Mouse (Mus musculus) heart, adult 9 months (tissue): Measurements from ENCODE around the gene Spint5.

Source experiments
- DNase-seq, 2 experiments: peaks; one replicate each; pipeline ENCODE4 v3.0.0; 2022; ENCODE audit warnings: low spot score in 2 of 2

Spint5 gene

DNA sequence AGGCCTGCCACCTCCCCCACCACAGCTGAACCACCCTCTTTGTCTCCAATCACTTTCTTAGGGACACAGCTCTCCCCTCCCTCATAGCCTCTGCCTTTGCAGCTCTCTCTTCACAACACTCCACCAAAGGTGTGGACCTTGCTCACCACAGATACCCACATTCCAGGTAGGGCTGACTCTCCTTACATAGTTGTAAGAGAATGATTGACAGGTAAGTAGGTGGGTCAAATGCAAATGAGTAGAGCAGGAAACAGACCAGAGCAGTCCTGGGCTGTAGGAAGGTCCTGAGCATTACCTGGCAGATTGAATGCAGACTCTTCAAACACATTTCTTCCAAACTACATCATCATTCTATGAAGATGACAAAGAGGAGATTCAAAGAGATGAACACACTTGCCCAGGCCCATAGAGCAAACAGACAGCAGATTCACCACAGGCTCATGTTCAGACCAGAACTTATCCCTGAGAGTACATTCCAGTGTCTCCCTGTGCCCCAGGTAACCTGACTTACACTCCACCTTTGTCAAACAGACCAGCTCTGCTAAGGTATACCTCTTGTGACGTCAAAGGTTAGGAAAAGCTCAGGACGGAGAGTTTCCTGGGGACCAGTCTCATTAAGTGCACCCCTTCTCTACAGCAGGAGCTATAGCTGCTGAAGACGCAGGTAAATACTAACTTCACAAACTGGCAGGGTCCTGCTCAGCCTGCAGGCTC is 22.4 kb downstream of the Spint5 start:
- DNase-seq: no peak

DNA sequence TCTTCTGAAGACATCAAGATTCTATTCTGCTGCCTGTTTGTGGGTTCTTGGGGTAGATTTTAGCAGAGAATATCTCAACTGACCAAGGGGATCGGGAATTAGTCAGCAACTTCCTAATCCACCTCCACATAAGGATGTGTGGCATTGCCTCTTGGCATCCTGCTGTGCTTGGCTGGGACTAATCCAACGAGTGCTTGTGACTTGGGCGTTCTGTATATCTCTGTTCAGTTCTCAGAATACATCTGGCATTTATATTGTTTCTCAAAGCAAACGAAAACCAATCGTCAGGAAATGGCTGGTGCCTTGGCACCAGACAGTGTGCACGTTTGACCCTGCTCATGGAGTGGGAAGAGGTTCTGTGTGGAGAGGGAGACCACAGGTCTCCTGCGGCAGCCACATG is 24.8 kb downstream of the Spint5 start:
- DNase-seq: no peak

DNA sequence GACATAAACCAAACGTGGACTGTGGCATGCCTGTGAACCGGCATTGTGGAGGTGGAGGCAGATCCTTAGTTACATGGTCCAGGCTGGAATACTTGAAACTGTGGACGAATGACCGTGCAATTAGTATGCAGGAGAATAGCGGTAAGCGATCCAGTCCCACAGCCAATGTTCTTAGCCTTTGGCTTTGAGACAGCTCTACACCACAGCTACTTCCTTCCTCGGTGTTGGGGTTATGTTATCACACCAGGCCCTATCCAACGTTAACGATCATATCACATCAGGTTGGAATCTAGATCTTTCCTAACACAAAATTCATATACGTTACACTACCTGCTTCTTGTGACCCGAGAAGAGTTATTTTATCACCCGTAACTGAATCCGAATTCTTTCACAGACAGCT is 29.9 kb downstream of the Spint5 start:
- no peak for DNase-seq

DNA sequence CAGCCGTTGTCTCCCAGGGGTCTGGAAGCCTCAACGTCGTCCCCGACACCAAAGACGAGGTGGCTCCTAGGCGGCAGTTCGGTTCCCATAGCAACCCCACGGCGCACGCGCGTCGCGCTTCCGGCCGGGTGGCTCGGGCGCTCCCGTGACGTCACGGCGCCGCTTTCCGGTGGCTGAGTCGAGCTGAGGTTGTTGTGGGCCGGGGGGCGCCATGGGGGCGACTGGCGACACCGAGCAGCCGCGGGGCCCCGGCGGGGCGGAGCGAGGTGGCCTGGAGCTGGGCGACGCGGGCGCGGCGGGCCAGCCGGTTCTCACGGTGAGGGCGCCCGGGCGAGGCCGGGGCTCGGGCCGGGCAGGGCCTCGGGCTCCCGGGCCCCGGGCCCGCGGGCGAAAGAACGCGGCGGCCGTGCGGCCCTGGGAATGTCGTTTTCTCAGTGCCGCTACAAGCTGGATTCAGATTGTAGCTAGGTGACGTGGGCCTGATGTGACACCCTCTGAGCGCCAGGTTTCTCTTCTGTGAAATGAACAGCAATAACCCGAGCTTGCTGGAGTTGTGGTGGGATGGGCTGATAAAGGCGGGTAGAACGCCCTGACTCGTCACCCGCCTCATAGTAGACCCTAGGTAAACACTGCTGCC is 30.9 kb downstream of the Spint5 start, which contains the start of the genes Wfdc3 and Dnttip1:
Gene Wfdc3 (minus strand): TSS at position 89 of the 637 bp plus-strand sequence.
Gene Dnttip1 (plus strand): TSS at position 141 of the 637 bp plus-strand sequence.
- DNase-seq: peak; percentile 91 to 93

DNA sequence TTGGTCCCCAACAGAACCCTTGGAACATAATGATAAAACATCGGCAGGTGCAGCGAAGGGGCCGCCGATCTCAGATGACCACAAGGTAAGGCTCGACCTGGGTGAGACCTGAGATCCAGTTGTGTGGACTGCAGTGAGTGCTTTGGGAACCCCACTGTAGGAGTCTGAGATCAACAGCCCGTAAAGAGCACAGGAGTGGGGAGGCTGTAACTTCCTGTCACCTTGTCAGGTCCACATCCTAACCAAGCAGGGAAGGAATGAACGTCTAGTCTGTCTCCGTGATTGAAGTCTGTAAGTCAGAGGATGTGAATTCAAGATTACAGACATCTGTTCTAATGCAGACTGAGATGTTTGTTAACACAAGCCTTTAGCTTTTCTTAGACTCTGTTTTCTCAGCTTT is 31.6 kb downstream of the Spint5 start:
- no peak for DNase-seq

DNA sequence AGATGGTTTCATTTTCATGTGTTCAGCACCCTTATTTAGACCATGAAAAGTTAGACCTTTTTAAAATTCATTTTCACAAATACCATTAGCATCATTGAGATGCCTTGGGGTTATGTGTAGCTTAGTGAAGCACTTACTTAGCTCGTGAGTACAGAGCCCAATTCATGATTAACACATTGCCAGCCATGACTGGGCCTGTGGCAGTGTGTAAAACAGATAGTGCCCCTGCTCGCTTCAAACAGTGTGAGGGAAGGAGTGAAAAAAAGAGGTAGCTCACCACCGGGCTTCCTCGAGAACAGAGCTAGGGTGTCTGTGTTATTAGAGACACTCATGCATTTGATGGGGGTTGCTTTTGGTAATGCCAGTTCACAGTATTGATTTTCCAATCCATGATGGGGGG is 33.1 kb downstream of the Spint5 start:
- DNase-seq: no peak

DNA sequence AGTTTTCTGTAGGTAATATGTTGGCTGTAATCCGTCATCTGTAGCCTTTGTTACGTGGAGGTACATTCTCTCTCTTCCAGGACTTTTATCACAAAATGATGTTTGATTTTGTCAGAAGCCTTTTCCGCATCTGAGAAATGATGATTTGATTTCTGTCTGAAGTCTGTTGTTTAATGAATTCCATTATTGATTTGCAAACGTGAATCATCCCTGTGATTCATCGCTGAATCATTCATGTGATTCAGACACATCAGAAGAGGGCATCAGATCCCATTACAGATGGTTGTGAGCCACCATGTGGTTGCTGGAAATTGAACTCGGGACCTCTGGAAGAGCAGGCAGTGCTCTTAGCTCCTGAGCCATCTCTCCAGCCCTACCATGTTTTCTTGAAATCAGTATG is 33.9 kb downstream of the Spint5 start:
- DNase-seq: no peak

DNA sequence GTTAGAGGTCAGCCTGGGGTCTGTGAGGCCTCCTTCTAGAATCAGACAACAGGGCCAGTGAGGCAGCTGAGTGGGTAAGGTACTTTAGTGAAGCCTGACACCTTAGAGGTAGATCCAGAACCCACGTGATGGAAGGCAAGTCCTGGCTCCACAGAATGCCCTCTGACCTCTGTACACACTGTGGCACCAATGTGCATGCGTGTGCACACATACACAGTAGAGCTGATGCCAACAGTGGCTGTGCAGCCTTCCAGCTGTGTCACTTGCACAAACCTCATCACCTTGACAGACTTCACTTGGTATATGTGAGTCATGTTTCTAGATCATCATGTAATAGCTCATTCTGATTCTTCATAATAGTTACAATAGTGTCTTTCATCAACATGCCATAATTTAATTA is 37.3 kb downstream of the Spint5 start:
- DNase-seq: no peak

DNA sequence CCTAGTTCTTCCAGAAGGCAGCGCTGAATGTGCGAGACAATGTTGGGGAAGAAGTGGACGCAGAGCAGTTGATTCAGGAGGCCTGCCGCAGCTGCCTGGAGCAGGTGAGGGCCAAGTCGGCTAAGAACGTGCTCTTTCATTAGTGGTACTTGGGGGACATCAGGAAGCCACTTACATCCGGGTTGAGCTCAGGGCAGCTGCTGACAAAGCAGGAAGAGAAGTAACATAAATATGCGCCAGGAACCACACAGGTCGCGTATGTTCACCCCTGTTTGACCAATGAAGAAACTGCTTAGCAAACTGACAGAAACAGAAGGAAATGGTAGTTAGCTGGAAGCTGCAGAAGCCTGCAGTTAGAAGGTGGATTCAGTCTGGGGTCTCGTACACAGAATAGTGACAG is 39.0 kb downstream of the Spint5 start:
- no peak for DNase-seq

DNA sequence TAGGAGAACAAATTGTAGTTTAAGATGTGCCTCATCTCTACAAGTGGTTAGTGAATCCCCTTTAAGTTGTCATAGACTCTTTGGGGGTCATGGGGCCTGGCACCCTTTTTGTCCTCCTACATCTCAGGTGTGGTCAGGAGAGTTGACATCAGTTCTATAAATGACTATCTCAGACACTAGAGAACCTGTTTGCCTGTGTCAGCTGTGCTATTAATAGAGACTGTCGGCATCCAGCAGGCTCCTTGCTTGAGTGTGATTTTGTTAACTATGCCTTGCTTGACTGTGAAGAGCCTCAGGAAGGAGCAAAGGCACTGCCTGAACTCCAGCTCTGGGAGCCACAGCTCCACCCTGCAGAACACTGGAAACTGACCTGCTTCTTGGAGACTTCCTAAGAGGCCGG is 39.7 kb downstream of the Spint5 start:
- peak; percentile 42 to 61 for DNase-seq

DNA sequence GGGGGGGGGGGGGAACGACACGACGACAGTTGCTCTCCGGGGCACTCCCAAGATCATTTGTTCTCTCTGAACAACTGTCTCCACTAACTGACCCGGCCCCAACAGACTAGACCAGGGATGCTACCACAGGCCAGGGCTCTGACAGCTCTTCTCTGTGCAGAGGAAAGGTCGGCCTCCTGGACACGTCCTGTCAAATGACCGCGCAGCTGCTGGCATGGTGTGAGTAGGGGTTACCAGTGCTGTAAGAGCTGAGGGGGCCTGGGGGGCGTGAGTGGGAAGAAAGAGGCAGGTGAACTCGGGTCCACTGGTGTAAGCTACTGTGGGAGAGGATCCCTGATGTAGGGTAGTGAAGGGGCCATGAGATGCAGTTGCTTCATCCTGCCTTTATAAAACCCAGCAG is 42.7 kb downstream of the Spint5 start:
- no peak for DNase-seq

DNA sequence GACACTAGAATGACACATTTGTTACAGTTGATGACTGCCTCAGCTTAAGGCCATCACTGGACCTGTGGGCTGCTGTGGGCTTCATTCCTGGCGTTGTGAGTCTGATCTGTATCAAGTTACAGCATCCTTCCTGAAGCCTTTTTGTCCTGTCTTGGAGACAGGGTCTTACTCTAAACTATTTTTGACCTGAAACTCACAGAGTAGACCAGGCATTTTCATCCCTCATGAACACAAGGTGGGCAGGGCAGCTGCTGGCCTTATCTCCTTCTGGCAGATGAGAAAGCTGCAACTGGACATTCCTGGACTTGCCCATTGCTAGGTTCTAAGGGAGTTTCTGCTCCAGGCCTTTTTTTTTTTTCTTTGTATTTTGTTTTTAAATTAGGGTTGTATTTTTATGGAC is 43.6 kb downstream of the Spint5 start:
- DNase-seq: no peak

DNA sequence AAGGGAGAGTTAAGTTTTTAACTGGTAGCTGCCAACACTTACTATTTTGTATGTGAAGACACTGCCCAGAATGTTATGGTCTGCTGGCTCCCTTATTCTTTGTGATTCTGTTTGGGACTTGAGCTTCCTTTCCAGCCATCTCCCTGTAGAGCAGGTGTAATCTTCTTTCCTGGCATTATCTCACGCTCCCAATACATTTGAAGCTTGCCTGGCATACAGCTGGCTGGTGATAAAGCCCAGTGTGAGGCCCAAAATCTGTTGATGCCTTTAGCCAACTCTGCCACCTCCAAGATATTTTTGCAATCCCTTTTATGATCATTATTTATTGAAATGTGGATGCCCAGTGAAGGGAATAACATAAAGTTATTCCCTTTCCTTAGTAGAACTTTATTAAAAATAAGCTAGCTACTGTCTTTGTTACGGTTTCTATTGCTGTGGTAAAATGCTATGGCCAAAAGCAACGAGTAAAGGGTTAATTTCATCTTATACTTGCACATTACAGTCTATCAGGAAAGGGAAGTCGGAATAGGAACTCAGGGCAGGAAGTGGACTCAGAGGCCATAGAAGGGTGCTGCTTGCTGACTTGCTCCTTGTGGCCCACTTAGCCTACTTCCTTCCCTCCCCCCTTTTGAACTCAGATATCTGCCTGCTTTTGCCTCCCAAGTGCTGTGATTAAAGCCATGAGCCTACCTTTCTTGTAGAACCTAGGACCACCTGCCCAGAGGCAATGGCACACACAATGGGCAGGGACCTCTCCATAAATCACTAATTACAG is 45.1 kb downstream of the Spint5 start:
- no peak for DNase-seq

DNA sequence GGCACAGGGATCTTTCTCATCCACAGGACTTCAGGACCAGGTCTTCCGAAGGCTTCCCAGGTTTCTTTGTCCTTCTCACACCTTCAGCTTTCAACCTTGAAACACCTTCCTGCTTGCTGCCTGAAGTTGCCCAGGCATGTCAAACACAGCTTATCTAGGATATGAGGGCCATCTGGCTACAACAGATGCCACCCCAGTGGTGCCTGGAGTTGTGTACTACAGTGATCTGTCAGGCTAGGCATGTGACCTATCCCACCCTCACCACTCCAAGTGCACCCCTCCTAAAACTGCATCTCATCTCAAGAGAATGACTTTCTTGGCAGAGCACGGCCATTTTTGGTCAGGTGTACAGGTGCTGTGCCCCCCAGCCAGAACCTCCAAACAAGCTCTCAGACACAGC is 46.4 kb downstream of the Spint5 start:
- no peak for DNase-seq

DNA sequence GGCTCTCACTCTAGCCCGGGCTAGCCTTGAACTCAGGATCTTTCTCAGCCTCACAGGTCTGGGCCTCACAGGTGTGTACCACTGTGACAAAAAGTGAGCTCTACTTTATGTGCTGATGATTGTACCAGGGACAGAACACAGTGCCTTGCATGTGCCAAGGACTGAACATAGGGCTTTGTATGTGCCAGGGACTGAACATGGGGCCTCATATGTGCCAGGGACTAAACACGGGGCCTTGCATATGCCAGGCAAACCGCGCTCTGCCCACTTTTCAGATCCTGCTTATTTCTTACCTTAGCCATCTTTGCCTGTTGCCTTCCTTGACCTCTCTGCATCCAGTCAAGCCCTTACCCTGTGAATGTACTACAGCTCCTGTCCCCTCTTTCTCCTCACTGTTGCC is 46.9 kb downstream of the Spint5 start:
- no peak for DNase-seq

DNA sequence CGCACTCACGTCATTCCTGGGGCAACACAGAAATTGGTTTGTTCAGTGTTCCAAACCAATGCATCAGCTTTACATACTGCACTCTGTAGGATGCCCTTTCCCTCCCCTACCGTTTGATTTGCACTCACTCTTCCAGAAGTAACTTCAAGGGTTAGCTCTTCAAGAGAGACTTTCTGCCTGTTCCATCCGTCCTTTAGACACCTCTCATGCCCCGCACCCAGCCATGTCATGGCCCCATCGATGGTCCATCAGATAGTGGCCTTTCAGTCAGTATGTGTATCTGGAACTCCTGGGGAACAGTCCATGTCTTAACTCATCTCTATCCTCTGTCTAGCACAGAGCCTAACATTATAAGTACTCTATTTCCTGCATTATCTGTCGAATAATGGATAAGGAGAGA is 47.5 kb downstream of the Spint5 start:
- DNase-seq: no peak

DNA sequence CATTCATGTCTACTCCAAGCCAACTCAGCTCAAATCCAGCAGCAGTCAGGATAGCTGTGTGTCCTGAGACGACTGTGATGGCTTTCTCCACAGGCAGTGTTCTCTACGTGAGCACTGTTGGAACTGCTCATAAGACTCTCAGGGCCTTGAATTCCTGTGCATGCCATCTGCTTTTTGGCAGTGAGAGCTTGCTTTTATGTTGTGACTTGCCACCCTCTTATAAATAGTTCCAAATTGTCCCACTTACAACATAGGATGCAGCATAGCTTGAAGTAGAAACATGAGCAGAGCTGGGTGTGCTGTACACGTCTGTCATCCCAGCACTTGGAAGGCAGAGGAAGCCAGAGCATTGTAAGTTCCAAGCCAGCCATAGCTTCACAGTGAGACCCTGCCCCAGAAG is 50.7 kb downstream of the Spint5 start:
- no peak for DNase-seq
